Mouse (Mus musculus): Measurements from ENCODE around the gene Bricd5. TPM values are rescaled to one million over a fixed set of nuclear protein-coding genes. Genes with fewer than 3 reads are reported as not detected.
"Not testable (repeated sequence)": the region's sequence is repeated elsewhere in the genome, so short reads cannot be mapped to it uniquely, and the experiment has no call there.

Bricd5 gene
- total RNA-seq (2015; ENCODE audit: low replicate concordance) (1.7 TPM in 1 of 2 replicates, not detected in the other), total RNA-seq (2017; ENCODE audit: low replicate concordance) (1.1 TPM in 1 of 2 replicates, not detected in the other)

- no peak for ATAC-seq (replicated peaks; ENCODE audit: low FRiP score, poor library complexity, severe bottlenecking)
These were observed at the start of gene Bricd5 for GRCm38 (mm10) chr17:24473612-24474275. Gene Bricd5 (plus strand): TSS chr17:24473884.

GRCm38 (mm10) chr17:24424489-24424888 is 49.2 kb upstream of the Bricd5 start:
- ATAC-seq (replicated peaks; ENCODE audit: low FRiP score, poor library complexity, severe bottlenecking), result no peak

- not testable (repeated sequence) for ATAC-seq (replicated peaks; ENCODE audit: low FRiP score, poor library complexity, severe bottlenecking)
These were observed 48.4 kb upstream of the Bricd5 start for GRCm38 (mm10) chr17:24425326-24425725.

GRCm38 (mm10) chr17:24425905-24426304 is 47.8 kb upstream of the Bricd5 start:
- ATAC-seq (replicated peaks; ENCODE audit: low FRiP score, poor library complexity, severe bottlenecking), result no peak

GRCm38 (mm10) chr17:24426471-24427169 is 47.1 kb upstream of the Bricd5 start, which contains the start of gene Eci1:
Gene Eci1 (plus strand): TSS chr17:24426641.
- peak; percentile 97 for ATAC-seq (replicated peaks; ENCODE audit: low FRiP score, poor library complexity, severe bottlenecking)

- ATAC-seq (replicated peaks; ENCODE audit: low FRiP score, poor library complexity, severe bottlenecking), result peak; percentile 18; the same call in 1 of the 2 replicates
These were observed 46.5 kb upstream of the Bricd5 start for GRCm38 (mm10) chr17:24427170-24427557.

- ATAC-seq (replicated peaks; ENCODE audit: low FRiP score, poor library complexity, severe bottlenecking), result no peak
These were observed 44.3 kb upstream of the Bricd5 start for GRCm38 (mm10) chr17:24429201-24429983.

- ATAC-seq (replicated peaks; ENCODE audit: low FRiP score, poor library complexity, severe bottlenecking), result peak; percentile 85
These were observed 36.7 kb upstream of the Bricd5 start for GRCm38 (mm10) chr17:24437016-24437415.

GRCm38 (mm10) chr17:24440377-24440776 is 33.3 kb upstream of the Bricd5 start:
- no peak for ATAC-seq (replicated peaks; ENCODE audit: low FRiP score, poor library complexity, severe bottlenecking)

- ATAC-seq (replicated peaks; ENCODE audit: low FRiP score, poor library complexity, severe bottlenecking), result no peak
These were observed 32.5 kb upstream of the Bricd5 start for GRCm38 (mm10) chr17:24441148-24441547.

GRCm38 (mm10) chr17:24442107-24442506 is 31.6 kb upstream of the Bricd5 start:
- ATAC-seq (replicated peaks; ENCODE audit: low FRiP score, poor library complexity, severe bottlenecking), result no peak

GRCm38 (mm10) chr17:24442632-24443155 is 31.0 kb upstream of the Bricd5 start, which contains the start of gene Dnase1l2:
Gene Dnase1l2 (minus strand): TSS chr17:24443105.
- ATAC-seq (replicated peaks; ENCODE audit: low FRiP score, poor library complexity, severe bottlenecking), result no peak

- no peak for ATAC-seq (replicated peaks; ENCODE audit: low FRiP score, poor library complexity, severe bottlenecking)
These were observed 30.3 kb upstream of the Bricd5 start for GRCm38 (mm10) chr17:24443409-24443808.

GRCm38 (mm10) chr17:24446590-24446989 is 27.1 kb upstream of the Bricd5 start:
- no peak for ATAC-seq (replicated peaks; ENCODE audit: low FRiP score, poor library complexity, severe bottlenecking)

- no peak for ATAC-seq (replicated peaks; ENCODE audit: low FRiP score, poor library complexity, severe bottlenecking)
These were observed 24.2 kb upstream of the Bricd5 start for GRCm38 (mm10) chr17:24449507-24449906.

- no peak for ATAC-seq (replicated peaks; ENCODE audit: low FRiP score, poor library complexity, severe bottlenecking)
These were observed 22.5 kb upstream of the Bricd5 start for GRCm38 (mm10) chr17:24451220-24451619.

- ATAC-seq (replicated peaks; ENCODE audit: low FRiP score, poor library complexity, severe bottlenecking), result 0 out of 2 replicates have a peak, but pooled peaks have one; percentile 12
These were observed 20.3 kb upstream of the Bricd5 start for GRCm38 (mm10) chr17:24453372-24453771.

GRCm38 (mm10) chr17:24454218-24454755 is 19.4 kb upstream of the Bricd5 start:
- ATAC-seq (replicated peaks; ENCODE audit: low FRiP score, poor library complexity, severe bottlenecking), result peak; percentile 9; the same call in 1 of the 2 replicates

- ATAC-seq (replicated peaks; ENCODE audit: low FRiP score, poor library complexity, severe bottlenecking), result peak; percentile 93
These were observed 18.7 kb upstream of the Bricd5 start for GRCm38 (mm10) chr17:24454756-24455522.

Data from erythroblast, adult 5-6 weeks (primary cell).